Mouse (Mus musculus) heart, postnatal 0 days (tissue): ENCODE measurements around the gene Bcat1.

ENCODE experiments used
- CTCF ChIP-seq: IDR thresholded peaks from 2 replicates; pipeline ENCODE4 v1.5.1; 2016; ENCODE audit warnings: antibody characterized with exemption, control low read depth, low read depth
- EP300 ChIP-seq: IDR thresholded peaks from 2 replicates; pipeline ENCODE4 v1.6.1; 2016; ENCODE audit warnings: antibody characterized with exemption, low read depth

DNA sequence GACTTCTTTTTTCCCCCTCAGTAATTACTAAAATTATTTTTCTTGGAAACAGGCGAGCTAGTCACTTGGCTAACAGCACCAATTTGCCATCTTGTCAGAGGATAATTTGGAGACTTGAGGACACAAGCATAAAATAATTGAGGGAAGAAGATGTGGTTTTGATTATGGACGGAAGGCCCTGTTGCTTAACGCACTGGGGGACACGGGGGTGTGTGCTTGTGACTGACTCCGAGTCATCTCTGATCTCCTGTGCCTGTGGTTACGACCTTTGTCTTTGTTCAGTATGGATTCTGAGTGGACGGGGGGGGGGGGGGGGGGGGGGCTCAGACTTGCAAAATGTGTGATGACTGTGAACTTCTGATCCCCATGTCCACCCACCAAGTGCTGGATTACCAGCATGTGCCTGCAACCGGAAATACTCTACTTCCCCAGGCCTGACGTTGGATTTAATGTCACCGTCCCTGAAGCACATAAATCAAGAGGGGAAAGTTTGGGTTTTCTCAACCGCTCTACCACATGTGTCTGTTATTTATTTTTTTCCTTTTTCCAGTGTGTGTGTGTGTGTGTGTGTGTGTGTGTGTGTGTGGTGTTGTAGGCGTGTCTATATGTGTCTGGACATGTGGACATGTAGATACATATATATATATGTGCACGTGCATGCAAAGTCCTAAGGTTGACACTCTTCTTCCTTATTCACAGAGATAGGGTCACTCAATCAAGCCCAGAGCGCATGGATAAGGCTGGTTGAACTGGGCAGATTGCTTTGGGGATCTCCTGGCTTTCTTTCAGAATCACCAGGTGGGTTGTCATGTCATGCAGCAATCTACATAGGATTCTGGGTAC, 73.7 kb downstream of the Bcat1 start:
- TF ChIP-seq CTCF (no peak), EP300 (no peak)
